Mouse (Mus musculus) heart, adult 2 months (tissue): ENCODE measurements at regions not wholly inside any gene's neighbourhood (a gene's known extent, or its start where the extent isn't known, plus 50 kb on each side); places are given as distances from the start of the nearest gene placed in this dataset.

Source experiments
- CTCF ChIP-seq: fragments of 200-600 bp; IDR thresholded peaks from 2 replicates; pipeline ENCODE4 v1.8.1; 2022; ENCODE audit warnings: antibody characterized with exemption, mild to moderate bottlenecking, moderate library complexity
- EP300 ChIP-seq: fragments of 200-500 bp; IDR thresholded peaks from 2 replicates; pipeline ENCODE4 v1.6.1; 2011; ENCODE audit warnings: low read depth, low read length, control low read depth; ENCODE audit not compliant: insufficient read depth
- POLR2A ChIP-seq: fragments of 200-500 bp; IDR thresholded peaks from 2 replicates; pipeline ENCODE4 v1.6.1; 2011; ENCODE audit warnings: mild to moderate bottlenecking, low read depth, low read length, control low read depth; ENCODE audit not compliant: insufficient read depth

GRCm38 (mm10) chr13:28408868-28409608 is 151.7 kb downstream of the Gm11361 start:
- TF ChIP-seq POLR2A (no peak), CTCF (no peak), EP300 (no peak)
